Mouse (Mus musculus) heart, embryonic 12.5 days (tissue): ENCODE results near the gene Apol6. TPM values are rescaled to one million over a fixed set of nuclear protein-coding genes. Genes with fewer than 3 reads are reported as not detected.

Source experiments
- ATAC-seq: fragments of 200-750 bp; cut with Nextera tagmentation; 2 replicates; pipeline ENCODE4 v1.8.0; 2017; ENCODE audit warnings: moderate TSS enrichment, moderate library complexity; ENCODE audit not compliant: insufficient number of reproducible peaks, low FRiP score
- H3K27ac ChIP-seq: fragments of 300-500 bp; sonication (generic); 2 replicates; pipeline ENCODE4 v1.5.1; 2016; ENCODE audit warnings: mild to moderate bottlenecking, moderate library complexity; ENCODE audit not compliant: poor library complexity, severe bottlenecking
- H3K27me3 ChIP-seq: fragments of 300-500 bp; sonication (generic); replicated peaks from 2 replicates; pipeline ENCODE4 v1.6.1; 2016; ENCODE audit warnings: mild to moderate bottlenecking, moderate library complexity
- H3K36me3 ChIP-seq: fragments of 300-500 bp; sonication (generic); 2 replicates; pipeline ENCODE4 v1.6.1; 2016; ENCODE audit warnings: mild to moderate bottlenecking, moderate library complexity
- H3K4me1 ChIP-seq: fragments of 300-500 bp; sonication (generic); replicated peaks from 2 replicates; pipeline ENCODE4 v1.6.1; 2016; ENCODE audit warnings: mild to moderate bottlenecking
- H3K4me2 ChIP-seq: fragments of 300-500 bp; sonication (generic); 2 replicates; pipeline ENCODE4 v1.6.1; 2016; ENCODE audit warnings: mild to moderate bottlenecking, moderate library complexity
- H3K4me3 ChIP-seq: fragments of 300-500 bp; sonication (generic); 2 replicates; pipeline ENCODE4 v1.5.1; 2016; ENCODE audit warnings: mild to moderate bottlenecking
- H3K9ac ChIP-seq: fragments of 300-500 bp; sonication (generic); 2 replicates; pipeline ENCODE4 v1.6.1; 2016; ENCODE audit warnings: mild to moderate bottlenecking, moderate library complexity
- H3K9me3 ChIP-seq: fragments of 300-500 bp; sonication (generic); replicated peaks from 2 replicates; pipeline ENCODE4 v1.6.1; 2016; ENCODE audit warnings: mild to moderate bottlenecking, moderate library complexity
- WGBS: fragments of 180-500 bp; shearing (Covaris S2); methylation state at CpG from one replicate; pipeline ENCODE4 v1.1.7; 2016; 5-methylcytosine and 5-hydroxymethylcytosine counted together
- polyA plus RNA-seq: library from polyadenylated mRNA; unstranded; fragments of >200 nt; fragmentation: Nextera tagmentation; extraction: Ambion mirVana; gene quantifications from 2 replicates; pipeline ENCODE4 v1.2.1, GENCODE M21; 2016

The Apol6 gene
- polyA plus RNA-seq, 1 experiment from 2014 or later = 0.36 TPM

DNA sequence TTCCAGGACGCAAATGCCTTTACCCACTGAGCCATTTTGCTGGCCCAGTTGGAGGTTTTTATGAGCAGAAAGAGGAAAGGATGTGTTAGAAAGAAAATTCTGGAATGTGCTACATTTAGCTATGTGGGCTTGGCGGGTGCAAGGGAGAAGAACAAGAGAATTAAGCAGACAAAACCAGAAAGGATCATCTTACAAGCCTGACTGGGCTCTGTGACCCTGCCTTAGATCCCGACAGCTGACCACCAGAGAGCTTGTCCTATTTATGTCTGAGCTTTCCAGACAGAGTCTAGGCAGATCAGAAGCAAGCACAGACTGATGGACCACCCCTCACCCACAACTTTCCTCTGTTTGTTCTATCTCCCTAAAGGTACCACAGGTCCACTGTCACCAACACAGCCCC lies 13.3 kb upstream of the Apol6 start:
- no peak for ATAC-seq
- Histone ChIP-seq H3K4me3 (no peak overlapping the region), H3K4me2 (no peak overlapping the region), H3K36me3 (no peaks in the 10 kb centered on the region), H3K9ac (peak overlapping the region; percentile 32; the same call in 1 of the 2 replicates), H3K27me3 (no peaks in the 10 kb centered on the region), H3K4me1 (peaks cover 54% of the 10 kb centered on the region), H3K27ac (peak overlapping the region; percentile 47), H3K9me3 (no peaks in the 10 kb centered on the region)
- 57% methylated on average over 3 of the region's 3 CpGs for WGBS

DNA sequence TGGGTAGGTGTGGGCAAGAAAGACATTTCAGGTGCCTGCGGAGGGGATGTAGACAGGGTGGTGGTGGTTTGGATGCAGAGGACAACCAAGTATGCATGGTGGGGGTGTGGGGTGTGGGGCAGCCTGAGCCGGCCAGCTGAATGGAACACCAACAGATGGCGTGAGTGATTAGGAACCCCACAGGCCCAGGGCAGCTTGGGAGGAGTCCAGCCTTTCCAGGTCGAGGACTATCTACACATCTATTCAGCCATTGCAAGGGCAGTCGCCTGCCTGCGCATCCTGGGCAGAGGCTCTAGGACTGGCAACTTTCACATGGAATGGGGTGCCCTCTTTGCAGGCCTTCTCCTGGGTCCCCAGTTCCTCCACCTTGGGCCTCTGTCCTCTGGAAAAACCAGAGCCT lies 10.0 kb upstream of the Apol6 start:
- WGBS = 70% methylated on average over 6 of the region's 6 CpGs

GRCm38 (mm10) chr15:77035643-77036042 lies 8.9 kb upstream of the Apol6 start:
- no peaks in the 10 kb centered on the region; the same call in 1 of the 2 replicates for H3K9me3 ChIP-seq
- H3K4me2 ChIP-seq = no peak overlapping the region
- WGBS = 77% methylated on average over 3 of the region's 3 CpGs
- H3K27ac ChIP-seq = peak overlapping the region; percentile 100
- no peak for ATAC-seq
- H3K27me3 ChIP-seq = no peaks in the 10 kb centered on the region
- no peaks in the 10 kb centered on the region for H3K36me3 ChIP-seq
- H3K9ac ChIP-seq = peak overlapping the region; percentile 75
- H3K4me1 ChIP-seq = peaks cover 69% of the 10 kb centered on the region
- H3K4me3 ChIP-seq = no peak overlapping the region

More for the DNA sequence above, 10.0 kb upstream of the Apol6 start:
- Histone ChIP-seq H3K4me2 (no peak overlapping the region), H3K4me3 (no peak overlapping the region), H3K36me3 (no peaks in the 10 kb centered on the region), H3K27me3 (no peaks in the 10 kb centered on the region), H3K27ac (peak overlapping the region; percentile 100; the same call in 1 of the 2 replicates), H3K4me1 (peaks cover 66% of the 10 kb centered on the region), H3K9me3 (no peaks in the 10 kb centered on the region; the same call in 1 of the 2 replicates), H3K9ac (no peak overlapping the region)
- no peak for ATAC-seq

DNA sequence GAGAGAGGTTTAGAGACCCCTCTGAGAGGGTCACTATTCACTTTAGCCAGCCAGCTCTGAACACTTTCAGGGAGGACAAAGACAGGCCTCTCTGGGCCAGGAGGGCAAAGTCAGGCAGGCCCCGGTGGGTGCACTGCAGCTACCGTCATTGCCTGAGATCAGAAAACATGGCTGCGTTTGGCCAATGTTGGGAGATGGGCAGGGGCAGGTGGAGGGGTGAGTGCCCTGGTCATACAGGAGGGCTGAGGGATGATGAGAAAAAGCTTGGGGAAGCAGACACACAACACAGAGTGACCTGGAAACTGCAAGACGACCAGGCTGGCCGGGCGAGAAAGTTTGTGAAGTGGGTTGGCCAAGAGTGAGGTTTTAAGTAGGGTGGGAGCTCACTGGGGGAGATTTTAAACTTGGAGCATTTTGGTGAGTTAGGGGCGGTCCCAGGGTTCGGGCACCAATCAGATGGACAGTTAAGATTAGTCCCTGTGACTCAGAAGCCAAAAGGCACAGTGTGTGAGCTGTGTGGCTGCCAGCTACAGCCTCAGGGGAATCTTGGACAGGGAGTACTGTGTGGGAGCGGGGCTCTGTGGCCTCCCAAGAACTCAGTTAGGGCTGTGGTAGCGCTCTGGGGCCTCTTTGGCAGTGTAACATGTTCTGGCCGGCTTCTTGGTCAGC lies 8.1 kb upstream of the Apol6 start:
- H3K27me3 ChIP-seq = no peaks in the 10 kb centered on the region
- ATAC-seq = no peak
- no peak overlapping the region for H3K4me3 ChIP-seq
- H3K27ac ChIP-seq = peak overlapping the region; percentile 100
- peak overlapping the region; percentile 49; the same call in 1 of the 2 replicates for H3K4me2 ChIP-seq
- no peaks in the 10 kb centered on the region; the same call in 1 of the 2 replicates for H3K9me3 ChIP-seq
- 54% methylated on average over 11 of the region's 11 CpGs for WGBS
- peak overlapping the region; percentile 75 for H3K9ac ChIP-seq
- H3K36me3 ChIP-seq = no peaks in the 10 kb centered on the region
- H3K4me1 ChIP-seq = peaks cover 66% of the 10 kb centered on the region

GRCm38 (mm10) chr15:77036989-77037277 lies 7.6 kb upstream of the Apol6 start:
- peaks cover 65% of the 10 kb centered on the region for H3K4me1 ChIP-seq
- H3K4me2 ChIP-seq = peak overlapping the region; percentile 49
- no peaks in the 10 kb centered on the region for H3K36me3 ChIP-seq
- H3K27me3 ChIP-seq = no peaks in the 10 kb centered on the region
- peak overlapping the region; percentile 75 for H3K9ac ChIP-seq
- H3K4me3 ChIP-seq = no peak overlapping the region
- WGBS = 13% methylated on average over 2 of the region's 2 CpGs
- H3K27ac ChIP-seq = peak overlapping the region; percentile 100
- ATAC-seq = peak; percentile 38; the same call in 1 of the 2 replicates
- H3K9me3 ChIP-seq = no peaks in the 10 kb centered on the region; the same call in 1 of the 2 replicates

DNA sequence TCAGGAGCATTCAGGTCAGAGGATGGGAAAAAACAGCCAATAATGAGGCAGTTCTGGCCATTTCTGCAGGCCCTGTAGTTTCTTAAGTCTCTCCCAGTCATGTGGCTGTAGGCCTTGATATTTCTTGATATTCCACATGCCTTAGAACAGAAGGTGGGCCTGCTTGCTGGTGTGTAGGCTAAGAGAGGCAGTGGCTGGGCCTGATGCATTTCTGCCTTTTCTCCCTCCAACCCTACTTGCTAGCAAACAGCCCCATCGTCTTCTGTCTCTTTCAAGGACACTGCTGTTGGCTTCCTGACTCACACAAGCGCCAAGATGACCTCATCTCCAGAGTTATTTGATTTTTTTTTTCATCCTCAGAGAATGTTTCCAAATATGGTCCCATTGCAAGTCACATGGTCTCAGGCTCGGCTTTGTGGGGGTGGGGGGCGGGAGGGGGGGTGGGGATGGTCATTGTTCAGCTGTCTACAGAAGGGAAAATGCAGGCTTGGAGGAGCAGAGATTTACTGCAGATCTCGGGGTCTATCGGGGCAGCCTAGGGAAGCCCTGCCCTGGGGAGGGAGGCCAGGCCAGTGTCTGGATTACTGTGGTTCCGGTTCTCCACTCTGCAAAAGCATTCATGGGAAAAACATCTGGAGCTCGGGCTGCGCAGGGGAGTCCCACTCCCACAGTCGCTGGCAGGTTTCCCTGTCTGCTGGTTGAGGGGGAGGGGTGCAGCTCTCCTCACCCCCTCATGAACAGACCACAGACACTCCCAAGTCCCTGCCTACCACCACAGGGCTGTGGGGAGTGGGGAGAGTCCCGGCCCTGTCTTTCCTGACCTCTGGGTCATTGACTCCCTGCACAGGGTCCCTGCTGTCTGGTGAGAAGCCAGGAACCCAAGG lies 7.0 kb upstream of the Apol6 start:
- H3K27me3 ChIP-seq = no peaks in the 10 kb centered on the region
- H3K27ac ChIP-seq = peak overlapping the region; percentile 100
- H3K4me1 ChIP-seq = peaks cover 65% of the 10 kb centered on the region
- ATAC-seq = peak; percentile 82
- peak overlapping the region; percentile 75 for H3K9ac ChIP-seq
- 8% methylated on average over 11 of the region's 11 CpGs for WGBS
- H3K4me3 ChIP-seq = no peak overlapping the region
- no peaks in the 10 kb centered on the region; the same call in 1 of the 2 replicates for H3K9me3 ChIP-seq
- H3K4me2 ChIP-seq = peak overlapping the region; percentile 49
- no peaks in the 10 kb centered on the region for H3K36me3 ChIP-seq

DNA sequence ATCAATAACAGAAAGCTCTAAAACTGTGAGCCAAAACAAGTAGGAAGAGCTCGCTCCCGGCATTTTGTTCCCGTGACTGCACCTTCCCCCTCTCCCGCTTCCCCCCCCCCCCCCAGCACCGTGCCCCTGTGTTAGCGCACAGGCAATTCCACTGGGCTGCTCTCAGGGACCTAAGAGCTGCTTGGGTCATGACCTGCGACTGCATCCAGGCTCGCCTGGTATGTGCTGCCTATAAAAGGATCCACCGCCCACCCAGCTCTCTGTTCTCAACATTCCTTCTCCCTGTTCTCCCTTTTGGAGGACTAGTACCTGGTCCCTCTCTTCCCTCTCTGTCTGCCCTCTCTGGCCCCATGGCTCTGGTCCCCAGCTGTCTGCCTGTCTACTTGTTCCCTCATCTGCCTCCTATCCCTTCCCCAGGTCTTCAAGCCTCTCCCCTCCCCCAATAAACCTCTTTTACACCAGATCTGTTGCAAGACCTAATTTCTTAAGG lies 5.3 kb upstream of the Apol6 start:
- ATAC-seq = no peak
- Histone ChIP-seq H3K36me3 (no peaks in the 10 kb centered on the region), H3K27me3 (no peaks in the 10 kb centered on the region), H3K9ac (0 out of 2 replicates have a peak overlapping the region, but pooled peaks have one; percentile 7), H3K27ac (peak overlapping the region; percentile 100), H3K4me1 (peaks cover 73% of the 10 kb centered on the region), H3K4me3 (no peak overlapping the region), H3K9me3 (no peaks in the 10 kb centered on the region; the same call in 1 of the 2 replicates), H3K4me2 (no peak overlapping the region)
- 56% methylated on average over 8 of the region's 9 CpGs for WGBS

DNA sequence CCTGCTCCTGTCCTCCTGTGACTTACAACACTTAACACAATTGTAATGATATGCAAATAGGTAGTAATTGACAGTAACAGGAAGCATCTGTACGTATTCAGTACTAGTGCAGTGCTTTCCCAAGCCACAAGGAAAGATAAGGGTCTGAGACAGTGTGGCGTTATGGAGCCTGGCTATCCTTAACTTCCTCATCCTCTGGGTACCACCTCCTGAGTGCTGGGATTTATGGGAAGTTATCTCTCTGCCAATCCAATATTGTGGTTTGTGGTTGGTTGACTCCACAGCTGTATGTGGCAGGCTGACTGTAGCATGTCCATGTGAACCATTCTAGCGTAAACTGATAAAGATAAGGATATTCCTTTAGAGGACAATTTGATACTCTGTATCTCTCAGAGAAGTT lies 3.7 kb upstream of the Apol6 start:
- H3K9me3 ChIP-seq = no peaks in the 10 kb centered on the region; the same call in 1 of the 2 replicates
- H3K9ac ChIP-seq = no peak overlapping the region
- no peak for ATAC-seq
- H3K4me2 ChIP-seq = no peak overlapping the region
- peaks cover 74% of the 10 kb centered on the region for H3K4me1 ChIP-seq
- H3K27me3 ChIP-seq = no peaks in the 10 kb centered on the region
- peak overlapping the region; percentile 100; the same call in 1 of the 2 replicates for H3K27ac ChIP-seq
- no peak overlapping the region for H3K4me3 ChIP-seq
- WGBS = 53% methylated on average over 3 of the region's 3 CpGs
- H3K36me3 ChIP-seq = no peaks in the 10 kb centered on the region

DNA sequence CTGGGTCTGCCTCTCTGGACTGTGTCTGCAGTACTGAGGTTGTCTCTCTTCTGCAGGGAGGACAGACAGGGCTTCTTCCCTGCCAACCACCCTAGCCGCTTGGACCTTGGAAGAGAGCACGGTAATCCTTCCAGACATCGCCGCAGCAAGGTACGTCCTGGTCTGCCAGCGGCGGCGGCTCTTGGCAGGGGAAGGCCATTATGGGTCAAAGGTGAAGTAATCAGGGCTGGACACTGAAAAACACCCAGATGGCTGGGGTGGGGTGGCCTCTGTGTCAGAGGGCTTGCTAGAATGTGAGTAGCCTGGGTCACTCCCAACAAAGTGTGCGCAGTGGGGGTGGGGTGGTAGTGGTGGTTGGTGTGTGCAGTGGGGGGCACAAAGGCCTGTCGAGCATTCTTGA lies 1.1 kb downstream of the Apol6 start:
- Histone ChIP-seq H3K36me3 (no peaks in the 10 kb centered on the region), H3K9me3 (no peaks in the 10 kb centered on the region), H3K4me3 (no peak overlapping the region), H3K27ac (0 out of 2 replicates have a peak overlapping the region, but pooled peaks have one; percentile 8), H3K4me1 (peaks cover 29% of the 10 kb centered on the region), H3K4me2 (no peak overlapping the region), H3K9ac (0 out of 2 replicates have a peak overlapping the region, but pooled peaks have one; percentile 11), H3K27me3 (no peaks in the 10 kb centered on the region)
- no peak for ATAC-seq
- 83% methylated on average over 10 of the region's 10 CpGs for WGBS

GRCm38 (mm10) chr15:77050570-77050969 lies 6.0 kb downstream of the Apol6 start, which contains the start of gene Mb:
TSS of gene Mb (minus strand) at chr15:77050670.
- WGBS = 89% methylated on average over 10 of the region's 10 CpGs
- Histone ChIP-seq H3K4me3 (no peak within 1 kb of the TSS), H3K36me3 (no peaks in the 10 kb centered on the region), H3K9ac (no peak within 1 kb of the TSS), H3K27ac (no peak within 1 kb of the TSS), H3K4me2 (no peak within 1 kb of the TSS), H3K4me1 (peaks cover 18% of the 10 kb centered on the region), H3K9me3 (no peaks in the 10 kb centered on the region), H3K27me3 (no peaks in the 10 kb centered on the region)
- ATAC-seq = no peak

- Histone ChIP-seq H3K9me3 (no peaks in the 10 kb centered on the region), H3K4me1 (peaks cover 29% of the 10 kb centered on the region), H3K27me3 (no peaks in the 10 kb centered on the region), H3K9ac (no peak overlapping the region), H3K36me3 (no peaks in the 10 kb centered on the region), H3K4me2 (no peak overlapping the region), H3K27ac (no peak overlapping the region), H3K4me3 (no peak overlapping the region)
- ATAC-seq = no peak
- 40% methylated on average over 1 of the region's 1 CpGs for WGBS
Observed at GRCm38 (mm10) chr15:77052176-77052575, 7.6 kb downstream of the Apol6 start.
